In genomic region chr2:32160967-32161366, GRCm38 (mm10) we compare ENCODE assay signal across 1 mouse cellular context.
TF ChIP-seq lines count a peak whose summit lies in the region.

No protein-coding gene starts in this region.

TF ChIP-seq in myocyte, 11 proteins besides CTCF, POLR2A, EP300 and RAD21 (continued from another document):
- TF ChIP-seq POLR2AphosphoS2 (IDR thresholded peaks at IDR 0.05; ENCODE audit: insufficient read length, low read depth) = no peak
TF ChIP-seq in myocyte: peak in this region for 0.
